Mouse (Mus musculus): ENCODE data around the gene Prkcz.

DNA sequence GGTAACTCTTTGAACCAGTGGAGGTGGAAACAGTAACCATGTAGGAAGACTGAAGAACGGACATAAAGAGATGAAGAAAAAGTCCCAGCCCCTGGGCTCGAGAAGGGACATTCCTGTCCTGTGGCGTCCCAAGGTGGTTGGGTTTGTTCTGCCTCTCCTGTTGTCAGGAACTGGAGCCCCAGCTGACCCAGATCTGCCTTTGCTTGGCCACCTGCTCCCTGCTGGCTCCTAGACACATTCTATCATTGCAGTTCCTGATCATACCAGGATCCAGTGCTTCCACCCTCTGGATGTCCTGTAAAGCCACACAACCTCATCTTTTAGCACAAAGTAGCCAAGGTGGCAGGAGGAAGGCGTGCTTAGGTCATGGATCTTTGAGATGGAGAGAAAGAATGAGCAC, 22.2 kb upstream of the Prkcz start:
- TF ChIP-seq POLR2A (IDR thresholded peaks at IDR 0.05; ENCODE audit: low read depth, low read length) (no peak), CTCF (IDR thresholded peaks at IDR 0.05; ENCODE audit: extremely low read depth, insufficient read length, insufficient replicate concordance, low read depth, low read length) (no peak)
